Mouse (Mus musculus): ENCODE results near the gene Idh2.

GRCm38 (mm10) chr7:80062083-80062826 lies 52.9 kb downstream of the Idh2 start:
- TF ChIP-seq POLR2A (IDR thresholded peaks at IDR 0.05; ENCODE audit: low read depth, low read length) = no peak
- TF ChIP-seq CTCF (IDR thresholded peaks at IDR 0.05; ENCODE audit: borderline replicate concordance, insufficient read depth, low read length) = no peak

Measured in embryonic fibroblast, embryonic 13.5 days (primary cell).